19 mouse cellular contexts compared by ENCODE assay signal in the genomic region with DNA sequence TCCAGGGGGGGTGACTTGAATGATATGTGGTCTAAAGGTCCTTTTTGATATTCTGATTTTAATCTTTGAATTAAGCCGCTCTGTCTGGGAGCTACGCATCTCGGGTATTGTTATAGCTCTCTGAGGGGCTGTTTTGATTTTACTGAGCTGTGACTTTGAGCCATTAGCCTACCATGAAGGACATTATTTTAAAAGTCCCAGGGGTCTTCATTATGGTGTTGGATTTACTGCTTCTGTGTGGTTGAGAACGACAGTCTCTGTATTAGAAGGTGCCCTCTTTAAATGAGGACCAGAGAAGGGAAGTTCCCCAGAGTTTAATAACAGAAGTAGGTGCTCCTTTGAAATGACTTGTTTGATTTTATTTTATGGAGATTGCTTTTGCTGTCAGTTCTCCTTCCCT. TPM values are rescaled to one million over a fixed set of nuclear protein-coding genes. Genes with fewer than 3 reads are reported as not detected.
"Had no signal": no experiment of that assay in that cellular context is flagged by ENCODE, and none has a peak within 500 bp of the region (broad histone marks: within the 10 kb centered on the region; RNA-seq: fewer than 3 reads in every experiment).

No protein-coding gene starts in this region.

- ATAC-seq: liver, embryonic 12.5 days had no signal

- H3K9me3 ChIP-seq: liver, embryonic 12.5 days; midbrain, embryonic 12.5 days; stomach, embryonic 15.5 days had no signal

- H3K4me1 ChIP-seq: liver, embryonic 12.5 days; midbrain, embryonic 12.5 days; stomach, embryonic 15.5 days had no signal

- H3K9ac ChIP-seq: liver, embryonic 12.5 days; liver, embryonic 14.5 days; lung, embryonic 14.5 days; midbrain, embryonic 12.5 days; stomach, embryonic 15.5 days had no signal

- H3K27me3 ChIP-seq: liver, embryonic 12.5 days; midbrain, embryonic 12.5 days; stomach, embryonic 15.5 days had no signal

- H3K4me3 ChIP-seq: liver, embryonic 12.5 days; midbrain, embryonic 12.5 days; stomach, embryonic 15.5 days had no signal

- H3K27ac ChIP-seq: liver, embryonic 12.5 days; liver, embryonic 14.5 days; midbrain, embryonic 12.5 days; stomach, embryonic 15.5 days; stomach, postnatal 0 days had no signal

- H3K4me2 ChIP-seq: liver, embryonic 12.5 days; lung, embryonic 14.5 days; midbrain, embryonic 12.5 days; stomach, embryonic 15.5 days had no signal

- DNase-seq: lung, adult 18-20 months; lung, embryonic 14.5 days; lung, postnatal 10 days; lung, postnatal 4 days; right cerebral cortex, postnatal 14 days; thymus, adult 2 months; thymus, postnatal 25 days; thymus, postnatal 4 days had no signal

RNA-seq across cellular contexts. Expression of a gene that starts 9.2 kb away (rescaled TPM):
- total RNA-seq: liver, adult 2 months; megakaryocyte, adult 5-6 weeks; megakaryocyte-erythroid progenitor cell, adult 5-6 weeks; monocyte, adult 5-6 weeks; neutrophil, adult 5-6 weeks had no signal
- polyA plus RNA-seq: liver, adult 2 months; spleen, adult 2 months had no signal
